Mouse (Mus musculus): ENCODE results near the gene Arhgap21. TPM values are rescaled to one million over a fixed set of nuclear protein-coding genes. Genes with fewer than 3 reads are reported as not detected.

The Arhgap21 gene
- 2.6 TPM for polyA plus RNA-seq (2017; shearing (Covaris generic))

DNA sequence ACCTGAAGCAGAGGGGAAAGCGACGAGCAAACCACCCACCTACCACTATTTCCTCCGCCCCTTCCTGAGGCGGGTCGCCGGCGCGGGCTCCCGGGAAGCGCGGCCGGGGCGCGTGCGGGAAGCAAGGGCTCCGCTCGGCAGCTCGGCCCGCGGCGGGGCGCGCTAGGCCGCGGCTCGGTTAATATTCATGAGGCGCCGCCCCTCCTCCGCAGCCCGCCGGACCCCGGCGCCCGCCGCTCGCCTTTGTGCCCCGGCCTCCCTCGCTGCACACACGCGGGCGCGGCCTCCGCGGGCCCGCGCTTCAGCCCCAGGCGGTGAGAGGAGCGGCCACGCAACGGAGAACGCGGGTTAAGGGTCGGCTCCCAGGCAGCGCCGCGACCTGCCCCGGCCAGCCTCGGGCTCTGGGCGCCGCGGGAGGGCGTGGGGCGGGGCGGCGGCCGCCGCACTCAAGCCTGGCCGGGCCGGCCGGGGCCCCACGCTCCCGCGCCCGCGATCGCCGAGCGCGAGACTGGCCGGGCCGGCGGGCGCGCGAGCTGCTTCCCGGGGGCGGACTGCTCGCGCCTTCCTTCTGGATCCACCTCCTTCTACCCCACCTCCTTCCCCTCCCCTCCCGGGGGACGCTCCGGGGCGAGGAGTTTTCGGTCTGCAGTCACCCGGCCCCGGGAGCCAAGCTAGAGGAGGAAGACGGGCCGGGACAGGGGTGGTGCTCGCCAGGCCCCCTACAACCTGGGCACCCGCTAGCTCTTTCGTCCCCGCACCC, at the start of gene Arhgap21:
Gene Arhgap21 (minus strand): TSS at position 441 of the 760 bp plus-strand sequence.

Other genes with a start within 250 kb of the Arhgap21 start
- 0.57 TPM for gene Enkur, start 236.5 kb upstream of the Arhgap21 start, polyA plus RNA-seq (2017; shearing (Covaris generic))
- 3.1 TPM for gene Thnsl1, start 236.8 kb upstream of the Arhgap21 start, polyA plus RNA-seq (2017; shearing (Covaris generic))

Measured in inflammation-experienced regulatory T-cells, adult 16 weeks (primary cell).